Mouse (Mus musculus): ENCODE data around the gene Cacna1i. TPM values are rescaled to one million over a fixed set of nuclear protein-coding genes. Genes with fewer than 3 reads are reported as not detected.

Cacna1i gene
- 0.01 TPM in 1 of 2 replicates, not detected in the other for polyA plus RNA-seq (2015; fragmentation: Nextera tagmentation; extraction: Ambion mirVana)

GRCm38 (mm10) chr15:80286851-80287415, at the start of gene Cacna1i:
Gene Cacna1i (plus strand): TSS chr15:80287238.

GRCm38 (mm10) chr15:80254847-80255645, 32.0 kb upstream of the Cacna1i start, which contains the start of gene Atf4:
Gene Atf4 (plus strand): TSS chr15:80255184.

GRCm38 (mm10) chr15:80263610-80264575, 23.1 kb upstream of the Cacna1i start, which contains the start of gene Rps19bp1:
Gene Rps19bp1 (minus strand): TSS chr15:80264315.

Other genes with a start within 250 kb of the Cacna1i start
- 11.7 and 12.5 TPM in 2 replicates for gene Syngr1, start 195.9 kb upstream of the Cacna1i start, polyA plus RNA-seq (2015; fragmentation: Nextera tagmentation; extraction: Ambion mirVana)
- gene Rpl3, start 195.4 kb upstream of the Cacna1i start, polyA plus RNA-seq (2015; fragmentation: Nextera tagmentation; extraction: Ambion mirVana): 456 and 470 TPM in 2 replicates
- 15.7 and 16.6 TPM in 2 replicates for gene Tab1, start 154.1 kb upstream of the Cacna1i start, polyA plus RNA-seq (2015; fragmentation: Nextera tagmentation; extraction: Ambion mirVana)
- gene Mgat3, start 113.5 kb upstream of the Cacna1i start, polyA plus RNA-seq (2015; fragmentation: Nextera tagmentation; extraction: Ambion mirVana): 0.37 and 0.54 TPM in 2 replicates
- gene Mief1, start 53.2 kb upstream of the Cacna1i start, polyA plus RNA-seq (2015; fragmentation: Nextera tagmentation; extraction: Ambion mirVana): 16.4 and 16.9 TPM in 2 replicates
- gene AC140267.1, start 51.4 kb upstream of the Cacna1i start, polyA plus RNA-seq (2015; fragmentation: Nextera tagmentation; extraction: Ambion mirVana): not detected in 2 replicates
- gene Atf4, start 32.1 kb upstream of the Cacna1i start, polyA plus RNA-seq (2015; fragmentation: Nextera tagmentation; extraction: Ambion mirVana): 80.7 and 91.4 TPM in 2 replicates
- gene Rps19bp1, start 22.9 kb upstream of the Cacna1i start, polyA plus RNA-seq (2015; fragmentation: Nextera tagmentation; extraction: Ambion mirVana): 36.2 and 38.9 TPM in 2 replicates

All from skeletal muscle tissue, postnatal 0 days (tissue).